Mouse (Mus musculus): ENCODE measurements around the gene Hfe.
"Not testable (repeated sequence)": the region's sequence is repeated elsewhere in the genome, so short reads cannot be mapped to it uniquely, and the experiment has no call there.

The Hfe gene

GRCm38 (mm10) chr13:23743963-23744362 is 33.3 kb upstream of the Hfe start:
- no peak for DNase-seq

- no peak for DNase-seq
Observed at GRCm38 (mm10) chr13:23743215-23743614, 32.6 kb upstream of the Hfe start.

GRCm38 (mm10) chr13:23742007-23742406 is 31.4 kb upstream of the Hfe start:
- no peak for DNase-seq

- DNase-seq: no peak
Observed at GRCm38 (mm10) chr13:23740910-23741309, 30.3 kb upstream of the Hfe start.

- DNase-seq: no peak
Observed at GRCm38 (mm10) chr13:23740256-23740840, 29.7 kb upstream of the Hfe start.

GRCm38 (mm10) chr13:23739922-23740252 is 29.2 kb upstream of the Hfe start:
- DNase-seq: no peak

- DNase-seq: peak; percentile 99
Observed at GRCm38 (mm10) chr13:23739069-23739921, 28.6 kb upstream of the Hfe start.

GRCm38 (mm10) chr13:23738677-23739068 is 28.0 kb upstream of the Hfe start, which contains the start of gene Hist1h1c:
Gene Hist1h1c, plus strand, starts transcription at chr13:23738808.
- DNase-seq: peak; percentile 95

- no peak for DNase-seq
Observed at GRCm38 (mm10) chr13:23738041-23738440, 27.4 kb upstream of the Hfe start.

GRCm38 (mm10) chr13:23737091-23737490 is 26.4 kb upstream of the Hfe start:
- no peak for DNase-seq

- DNase-seq: peak; percentile 65
Observed at GRCm38 (mm10) chr13:23732156-23732804, 21.6 kb upstream of the Hfe start.

- DNase-seq: peak; percentile 91
Observed at GRCm38 (mm10) chr13:23730479-23730878, 19.8 kb upstream of the Hfe start.

- DNase-seq: no peak
Observed at GRCm38 (mm10) chr13:23729706-23730105, 19.1 kb upstream of the Hfe start.

- no peak for DNase-seq
Observed at GRCm38 (mm10) chr13:23729192-23729525, 18.5 kb upstream of the Hfe start.

- no peak for DNase-seq
Observed at GRCm38 (mm10) chr13:23728472-23729191, 18.0 kb upstream of the Hfe start.

GRCm38 (mm10) chr13:23725213-23725612 is 14.6 kb upstream of the Hfe start:
- no peak for DNase-seq

GRCm38 (mm10) chr13:23724239-23724638 is 13.6 kb upstream of the Hfe start:
- DNase-seq: no peak

GRCm38 (mm10) chr13:23717593-23718245 is 7.1 kb upstream of the Hfe start:
- not testable (repeated sequence) for DNase-seq

GRCm38 (mm10) chr13:23717176-23717575 is 6.5 kb upstream of the Hfe start:
- DNase-seq: no peak

- DNase-seq: no peak
Observed at GRCm38 (mm10) chr13:23716261-23717042, 5.8 kb upstream of the Hfe start.

GRCm38 (mm10) chr13:23709714-23710373 is 810 bp downstream of the Hfe start:
- DNase-seq: peak; percentile 35

All from kidney, adult 9 months (tissue).